Mouse (Mus musculus) C2C12 (cell line): Measurements from ENCODE around the gene Sar1b.

ENCODE experiments used
- CEBPB ChIP-seq: IDR thresholded peaks from one replicate; pipeline ENCODE4 v1.6.1; 2011; ENCODE audit warnings: low read depth, mild to moderate bottlenecking, control low read depth, moderate library complexity
- CTCF ChIP-seq: IDR thresholded peaks from one replicate; pipeline ENCODE4 v1.5.1; 2011; ENCODE audit not compliant: control insufficient read depth, insufficient read depth, insufficient read length
- MAX ChIP-seq: IDR thresholded peaks from one replicate; pipeline ENCODE4 v1.6.1; 2011; ENCODE audit warnings: mild to moderate bottlenecking, control low read depth
- MYOD1 ChIP-seq: IDR thresholded peaks from one replicate; pipeline ENCODE4 v1.6.1; 2011; ENCODE audit warnings: low read depth; ENCODE audit not compliant: control insufficient read depth, insufficient read length
- MYOG ChIP-seq: IDR thresholded peaks from one replicate; pipeline ENCODE4 v1.6.1; 2011; ENCODE audit not compliant: control insufficient read depth, insufficient read length; ENCODE audit errors: extremely low read depth
- USF1 ChIP-seq: IDR thresholded peaks from one replicate; pipeline ENCODE4 v1.6.1; 2011; ENCODE audit warnings: low read depth, mild to moderate bottlenecking, control low read depth, moderate library complexity

DNA sequence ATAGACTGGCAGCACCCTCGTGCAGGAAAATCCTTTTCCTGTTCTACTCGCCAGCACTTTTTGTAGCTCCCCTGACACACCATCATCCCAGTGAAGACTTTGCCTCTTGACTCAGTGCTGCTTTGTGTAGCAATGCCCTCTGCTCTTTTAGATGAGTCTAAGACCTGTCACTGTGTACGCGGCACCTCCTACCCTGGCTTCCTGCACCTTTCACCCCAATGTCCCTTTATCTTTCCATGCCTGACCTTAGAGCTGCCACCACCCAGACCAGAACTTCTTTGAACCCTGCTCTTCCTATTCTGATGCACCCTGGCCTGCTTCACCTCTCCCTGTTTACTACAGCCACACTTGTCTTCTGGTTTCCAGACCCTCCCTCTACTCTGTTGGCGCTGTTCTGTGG, 4.8 kb downstream of the Sar1b start:
- TF ChIP-seq CTCF (no peak), MYOG (no peak), MAX (no peak), MYOD1 (no peak), USF1 (no peak), CEBPB (no peak)
